Mouse (Mus musculus): Measurements from ENCODE around the gene Ift88.

DNA sequence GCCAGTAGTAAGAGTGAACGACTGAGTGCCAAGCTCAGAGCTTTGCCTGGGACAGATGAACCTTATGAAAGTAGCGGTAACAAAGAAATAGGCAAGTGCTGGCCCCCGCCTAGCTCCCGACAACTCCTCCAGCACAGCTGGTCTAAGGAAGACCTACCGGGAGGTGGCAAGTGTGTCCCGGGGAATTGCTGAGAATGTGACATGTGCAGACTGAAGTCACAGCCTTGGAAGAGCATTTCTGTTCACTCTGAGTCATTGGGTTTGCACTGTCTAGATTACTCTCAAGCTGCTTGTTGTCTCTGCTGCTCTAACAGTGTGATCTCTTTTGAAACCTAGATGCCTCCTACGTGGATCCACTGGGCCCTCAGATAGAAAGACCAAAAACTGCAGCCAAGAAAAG, 93.1 kb downstream of the Ift88 start:
- no peak for TF ChIP-seq CTCF (conservative IDR thresholded peaks at IDR 0.05 in 1 of 2, IDR thresholded peaks at IDR 0.05 in 1 of 2; ENCODE audit: low read depth in 2 of 2, low read length in 2 of 2)
- no peak for TF ChIP-seq CHD1 (IDR thresholded peaks at IDR 0.05; ENCODE audit: low read depth, low read length)
- TF ChIP-seq ZKSCAN1 (IDR thresholded peaks at IDR 0.05; ENCODE audit: borderline replicate concordance, low read depth, low read length), result no peak
